Mouse (Mus musculus): ENCODE measurements around the gene Upf3b.

DNA sequence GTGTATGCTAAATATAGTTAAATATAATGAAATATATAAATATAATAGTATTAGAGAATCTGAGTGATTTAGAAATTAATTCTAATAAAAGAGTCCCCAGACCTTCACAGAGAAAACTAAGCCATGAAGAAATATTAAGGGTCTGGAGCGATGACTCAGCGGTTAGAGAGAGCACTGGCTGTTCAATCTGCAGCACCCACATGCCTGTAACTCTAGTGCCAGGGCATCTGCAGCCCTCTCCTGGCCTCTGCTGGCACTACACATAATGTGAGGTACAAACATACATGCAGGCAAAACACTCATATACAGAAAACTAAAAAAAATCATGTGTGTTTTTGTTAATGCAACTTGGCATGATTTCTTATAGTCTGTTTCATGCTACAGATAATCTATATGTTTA is 34.8 kb upstream of the Upf3b start:
- no peak for TF ChIP-seq SRF (IDR thresholded peaks at IDR 0.05; ENCODE audit: control insufficient read depth, insufficient read length, low read depth)
- TF ChIP-seq MAX (IDR thresholded peaks at IDR 0.05; ENCODE audit: low read depth): no peak
- TF ChIP-seq POLR2AphosphoS2 (IDR thresholded peaks at IDR 0.05; ENCODE audit: insufficient read length, low read depth): no peak
- TF ChIP-seq POLR2A (IDR thresholded peaks at IDR 0.05; ENCODE audit: insufficient read length, low read depth): no peak
- TF ChIP-seq E2F4 (IDR thresholded peaks at IDR 0.05; ENCODE audit: insufficient read depth): no peak
- TF ChIP-seq USF1 (IDR thresholded peaks at IDR 0.05; ENCODE audit: low read depth): no peak
- TF ChIP-seq TCF12 (IDR thresholded peaks at IDR 0.05; ENCODE audit: insufficient read depth, poor library complexity, severe bottlenecking): no peak
- no peak for TF ChIP-seq CEBPB (IDR thresholded peaks at IDR 0.05; ENCODE audit: insufficient read depth, poor library complexity, severe bottlenecking)
- TF ChIP-seq MYOD1 (IDR thresholded peaks at IDR 0.05; ENCODE audit: control insufficient read depth in 1 of 3, insufficient read length in 2 of 3, low read depth in 2 of 3): no peak
